Mouse (Mus musculus): ENCODE data around the gene Mxd4. TPM values are rescaled to one million over a fixed set of nuclear protein-coding genes. Genes with fewer than 3 reads are reported as not detected.

Gene Mxd4
- 69.8 TPM for polyA plus RNA-seq (2015; fragmentation: Illumina TruSeq; extraction: RNeasy Lipid Tissue Mini Kit (QIAGEN cat#74804); ENCODE audit: insufficient read depth, low replicate concordance)

GRCm38 (mm10) chr5:34187601-34188316 is at the start of gene Mxd4:
Gene Mxd4, minus strand, starts transcription at chr5:34187720.

GRCm38 (mm10) chr5:34168950-34169891 is 18.3 kb downstream of the Mxd4 start, which contains the start of the genes Poln and Haus3:
Gene Poln, minus strand, starts transcription at chr5:34169448.
Gene Haus3, minus strand, starts transcription at chr5:34169527.

Other genes with a start within 250 kb of the Mxd4 start
- gene Gm1673, start 204.3 kb downstream of the Mxd4 start, polyA plus RNA-seq (2015; fragmentation: Illumina TruSeq; extraction: RNeasy Lipid Tissue Mini Kit (QIAGEN cat#74804); ENCODE audit: insufficient read depth, low replicate concordance): not detected
- gene Nat8l, start 191.7 kb downstream of the Mxd4 start, polyA plus RNA-seq (2015; fragmentation: Illumina TruSeq; extraction: RNeasy Lipid Tissue Mini Kit (QIAGEN cat#74804); ENCODE audit: insufficient read depth, low replicate concordance): 1.1 TPM
- gene Poln, start 18.3 kb downstream of the Mxd4 start, polyA plus RNA-seq (2015; fragmentation: Illumina TruSeq; extraction: RNeasy Lipid Tissue Mini Kit (QIAGEN cat#74804); ENCODE audit: insufficient read depth, low replicate concordance): 1.8 TPM
- 58.6 TPM for gene Haus3, start 18.2 kb downstream of the Mxd4 start, polyA plus RNA-seq (2015; fragmentation: Illumina TruSeq; extraction: RNeasy Lipid Tissue Mini Kit (QIAGEN cat#74804); ENCODE audit: insufficient read depth, low replicate concordance)
- gene Zfyve28, start 100.7 kb upstream of the Mxd4 start, polyA plus RNA-seq (2015; fragmentation: Illumina TruSeq; extraction: RNeasy Lipid Tissue Mini Kit (QIAGEN cat#74804); ENCODE audit: insufficient read depth, low replicate concordance): 1.8 TPM
- not detected for gene Cfap99, start 100.9 kb upstream of the Mxd4 start, polyA plus RNA-seq (2015; fragmentation: Illumina TruSeq; extraction: RNeasy Lipid Tissue Mini Kit (QIAGEN cat#74804); ENCODE audit: insufficient read depth, low replicate concordance)
- 121 TPM for gene Rnf4, start 148.6 kb upstream of the Mxd4 start, polyA plus RNA-seq (2015; fragmentation: Illumina TruSeq; extraction: RNeasy Lipid Tissue Mini Kit (QIAGEN cat#74804); ENCODE audit: insufficient read depth, low replicate concordance)
- gene Fam193a, start 182.2 kb upstream of the Mxd4 start, polyA plus RNA-seq (2015; fragmentation: Illumina TruSeq; extraction: RNeasy Lipid Tissue Mini Kit (QIAGEN cat#74804); ENCODE audit: insufficient read depth, low replicate concordance): 33.6 TPM